Mouse (Mus musculus) limb, embryonic 13.5 days (tissue): Measurements from ENCODE around the gene Eif2b4. TPM values are rescaled to one million over a fixed set of nuclear protein-coding genes. Genes with fewer than 3 reads are reported as not detected.

Experiments used
- ATAC-seq: fragments of 200-750 bp; cut with Nextera tagmentation; 2 replicates; pipeline ENCODE4 v1.8.0; 2017; ENCODE audit warnings: low read depth, moderate number of reproducible peaks, moderate TSS enrichment; ENCODE audit not compliant: low FRiP score
- H3K27ac ChIP-seq: fragments of 300-500 bp; sonication (generic); 2 replicates; pipeline ENCODE4 v1.5.1; 2015; ENCODE audit warnings: inconsistent platforms, mild to moderate bottlenecking, moderate library complexity
- H3K27me3 ChIP-seq: fragments of 300-500 bp; sonication (generic); 2 replicates; pipeline ENCODE4 v1.6.1; 2015; ENCODE audit warnings: mild to moderate bottlenecking, inconsistent platforms
- H3K36me3 ChIP-seq: fragments of 300-500 bp; sonication (generic); 2 replicates; pipeline ENCODE4 v1.6.1; 2015; ENCODE audit warnings: inconsistent platforms, mild to moderate bottlenecking, moderate library complexity
- H3K4me1 ChIP-seq: fragments of 300-500 bp; sonication (generic); 2 replicates; pipeline ENCODE4 v1.6.1; 2015; ENCODE audit warnings: inconsistent platforms
- H3K4me2 ChIP-seq: fragments of 300-500 bp; sonication (generic); replicated peaks from 2 replicates; pipeline ENCODE4 v1.6.1; 2015; ENCODE audit warnings: inconsistent platforms, mild to moderate bottlenecking, moderate library complexity
- H3K4me3 ChIP-seq: fragments of 300-500 bp; sonication (generic); 2 replicates; pipeline ENCODE4 v1.5.1; 2015; ENCODE audit warnings: moderate library complexity, mild to moderate bottlenecking, inconsistent platforms
- H3K9ac ChIP-seq: fragments of 300-500 bp; sonication (generic); 2 replicates; pipeline ENCODE4 v1.6.1; 2015; ENCODE audit warnings: mild to moderate bottlenecking, inconsistent platforms
- H3K9me3 ChIP-seq: fragments of 300-500 bp; sonication (generic); 2 replicates; pipeline ENCODE4 v1.6.1; 2016; ENCODE audit warnings: inconsistent platforms
- WGBS: fragments of 180-500 bp; shearing (Covaris S2); methylation state at CpG from one replicate; pipeline ENCODE4 v1.1.7; 2015; 5-methylcytosine and 5-hydroxymethylcytosine counted together
- polyA plus RNA-seq: library from polyadenylated mRNA; unstranded; fragments of >200 nt; fragmentation: Nextera tagmentation; extraction: Ambion mirVana; gene quantifications from 2 replicates; pipeline ENCODE4 v1.2.1, GENCODE M21; 2015

The Eif2b4 gene
- polyA plus RNA-seq, 1 experiment from 2014 or later, result 76.3 TPM

DNA sequence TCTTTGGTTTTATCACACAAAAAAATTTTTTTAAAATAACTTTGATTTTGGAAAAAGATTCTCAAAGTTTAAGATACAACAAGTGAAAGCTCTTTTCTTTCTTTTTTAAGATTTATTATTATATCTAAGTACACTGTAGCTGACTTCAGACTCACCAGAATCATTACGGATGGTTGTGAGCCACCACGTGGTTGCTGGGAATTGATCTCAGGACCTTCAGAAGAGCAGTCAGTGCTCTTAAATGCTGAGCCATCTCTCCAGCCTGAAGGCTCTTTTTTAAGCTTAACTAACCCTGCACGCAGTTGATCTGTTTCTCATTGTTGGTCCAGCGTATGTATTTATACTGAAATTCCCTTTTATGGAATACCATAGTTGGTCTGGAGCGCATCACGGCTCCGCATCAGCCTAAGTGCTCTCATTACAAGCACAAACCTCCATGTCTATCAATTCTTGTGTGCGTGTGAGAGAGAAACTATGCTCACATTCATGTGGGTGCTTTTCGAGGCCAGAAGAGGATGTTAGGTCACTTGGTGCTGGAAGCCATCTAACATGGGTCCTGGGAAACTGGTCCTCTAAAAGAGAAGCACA, 12.0 kb downstream of the Eif2b4 start:
- no peak overlapping the region for H3K4me3 ChIP-seq
- H3K27ac ChIP-seq, result no peak overlapping the region
- no peak for ATAC-seq
- H3K4me1 ChIP-seq, result peaks cover 10% of the 10 kb centered on the region; the same call in 1 of the 2 replicates
- H3K9ac ChIP-seq, result no peak overlapping the region
- no peaks in the 10 kb centered on the region for H3K36me3 ChIP-seq
- no peaks in the 10 kb centered on the region for H3K27me3 ChIP-seq
- no peaks in the 10 kb centered on the region for H3K9me3 ChIP-seq
- no peak overlapping the region for H3K4me2 ChIP-seq
- 92% methylated on average over 9 of the region's 9 CpGs for WGBS

- peak; percentile 98 for ATAC-seq
- under 1% methylated on average over 59 of the region's 59 CpGs for WGBS
- peak within 1 kb of the TSS; percentile 97 for H3K27ac ChIP-seq
These were observed 13.2 kb downstream of the Eif2b4 start, which contains the start of the genes Gm29609 and Gtf3c2 for GRCm38 (mm10) chr5:31179766-31180630. Gm29609 (minus strand) TSS chr5:31179911. Gtf3c2 (minus strand) TSS chr5:31180144.

GRCm38 (mm10) chr5:31179301-31179765, 13.9 kb downstream of the Eif2b4 start:
- peak overlapping the region; percentile 90 for H3K4me3 ChIP-seq
- H3K4me1 ChIP-seq, result peaks cover 10% of the 10 kb centered on the region; the same call in 1 of the 2 replicates
- peak overlapping the region; percentile 94 for H3K4me2 ChIP-seq
- H3K9me3 ChIP-seq, result no peaks in the 10 kb centered on the region
- H3K36me3 ChIP-seq, result peaks cover 3% of the 10 kb centered on the region
- ATAC-seq, result peak; percentile 37; the same call in 1 of the 2 replicates
- H3K27ac ChIP-seq, result peak overlapping the region; percentile 97
- H3K27me3 ChIP-seq, result no peaks in the 10 kb centered on the region
- WGBS, result under 1% methylated on average over 25 of the region's 25 CpGs
- peak overlapping the region; percentile 82 for H3K9ac ChIP-seq

More at GRCm38 (mm10) chr5:31179766-31180630, 13.2 kb downstream of the Eif2b4 start, which contains the start of the genes Gm29609 and Gtf3c2:
- H3K9me3 ChIP-seq, result no peaks in the 10 kb centered on the region
- peak within 1 kb of the TSS; percentile 94 for H3K4me2 ChIP-seq
- peak within 1 kb of the TSS; percentile 90 for H3K4me3 ChIP-seq
- H3K27me3 ChIP-seq, result no peaks in the 10 kb centered on the region
- H3K36me3 ChIP-seq, result no peaks in the 10 kb centered on the region; the same call in none of the 2 replicates
- peaks cover 10% of the 10 kb centered on the region; the same call in 1 of the 2 replicates for H3K4me1 ChIP-seq
- peak within 1 kb of the TSS; percentile 82 for H3K9ac ChIP-seq

DNA sequence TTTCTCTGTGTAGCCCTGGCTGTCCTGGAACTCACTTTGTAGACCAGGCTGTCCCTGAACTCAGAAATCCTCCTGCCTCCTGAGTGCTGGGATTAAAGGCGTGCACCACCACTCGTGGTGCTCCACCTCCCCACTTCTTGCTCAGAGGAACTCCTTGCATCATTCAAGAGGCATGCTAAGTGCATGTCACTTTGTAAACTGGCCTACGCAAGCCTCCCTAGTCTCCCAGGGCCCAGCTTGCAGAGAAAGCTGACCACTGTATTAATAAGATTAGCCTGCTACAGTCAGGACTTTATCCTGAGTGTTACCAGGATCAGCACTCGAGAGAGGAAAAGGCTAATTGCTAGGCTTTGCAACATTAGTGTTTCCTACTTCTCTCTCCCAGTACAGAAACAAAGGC, 24.6 kb downstream of the Eif2b4 start:
- H3K27me3 ChIP-seq, result no peaks in the 10 kb centered on the region
- WGBS, result 92% methylated on average over 4 of the region's 4 CpGs
- no peaks in the 10 kb centered on the region for H3K4me1 ChIP-seq
- H3K9ac ChIP-seq, result no peak overlapping the region
- no peak overlapping the region for H3K4me2 ChIP-seq
- no peak for ATAC-seq
- no peak overlapping the region for H3K27ac ChIP-seq
- no peak overlapping the region for H3K4me3 ChIP-seq
- H3K9me3 ChIP-seq, result no peaks in the 10 kb centered on the region
- peaks cover 97% of the 10 kb centered on the region for H3K36me3 ChIP-seq

DNA sequence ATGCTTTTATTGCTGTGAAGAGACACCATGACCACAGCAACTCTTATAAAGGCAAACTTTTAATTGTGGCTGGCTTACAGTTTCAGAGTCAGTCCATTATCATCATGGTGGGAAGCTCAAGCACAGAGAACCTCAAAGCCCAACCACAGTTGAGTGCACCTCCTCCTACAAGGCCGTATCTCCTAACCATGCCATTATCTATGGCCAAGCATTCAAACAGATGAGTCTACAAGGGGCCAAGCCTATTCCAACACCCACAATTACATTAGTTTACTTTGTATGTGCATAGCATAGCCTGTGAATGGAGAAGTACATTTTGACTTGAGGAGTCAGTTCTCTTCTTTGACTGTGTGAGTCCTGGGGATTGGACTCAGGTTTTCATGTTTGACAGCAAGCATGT, 28.4 kb downstream of the Eif2b4 start:
- no peaks in the 10 kb centered on the region for H3K27me3 ChIP-seq
- H3K4me1 ChIP-seq, result no peaks in the 10 kb centered on the region
- 85% methylated on average over 1 of the region's 1 CpGs for WGBS
- H3K4me3 ChIP-seq, result no peak overlapping the region
- H3K4me2 ChIP-seq, result no peak overlapping the region
- no peak overlapping the region for H3K9ac ChIP-seq
- no peaks in the 10 kb centered on the region for H3K9me3 ChIP-seq
- peaks cover 89% of the 10 kb centered on the region for H3K36me3 ChIP-seq
- ATAC-seq, result no peak
- no peak overlapping the region for H3K27ac ChIP-seq

GRCm38 (mm10) chr5:31162462-31162861, 30.8 kb downstream of the Eif2b4 start:
- Histone ChIP-seq H3K4me1 (no peaks in the 10 kb centered on the region), H3K4me2 (no peak overlapping the region), H3K36me3 (peaks cover 89% of the 10 kb centered on the region), H3K4me3 (no peak overlapping the region), H3K9ac (no peak overlapping the region), H3K27me3 (no peaks in the 10 kb centered on the region), H3K27ac (no peak overlapping the region), H3K9me3 (no peaks in the 10 kb centered on the region)
- no peak for ATAC-seq

DNA sequence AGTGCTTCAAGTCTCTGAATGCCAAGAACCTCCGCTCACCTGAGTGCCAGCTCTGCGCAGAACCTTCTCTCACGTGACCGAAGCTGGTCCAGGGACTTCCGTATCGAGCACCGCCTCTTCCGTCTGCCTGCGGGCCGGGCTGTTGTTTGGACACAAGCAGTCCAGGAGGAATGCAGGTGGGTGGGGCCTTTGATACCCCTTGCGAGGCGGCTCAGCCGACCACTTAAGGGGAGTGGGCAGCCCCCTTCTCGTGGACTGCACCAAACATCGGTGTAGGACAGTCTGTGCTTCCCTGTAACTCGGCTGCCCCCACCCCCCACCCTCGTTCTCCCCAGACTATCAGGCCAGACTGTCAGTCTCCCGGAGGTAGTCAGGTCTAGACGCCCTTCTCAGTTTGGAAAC, 39.1 kb downstream of the Eif2b4 start, which contains the start of gene Mpv17:
TSS of gene Mpv17 (minus strand) at position 100 of the 402 bp plus-strand sequence.
- WGBS, result under 1% methylated on average over 19 of the region's 19 CpGs
- Histone ChIP-seq H3K4me3 (peak within 1 kb of the TSS; percentile 62), H3K9me3 (no peaks in the 10 kb centered on the region), H3K4me2 (peak within 1 kb of the TSS; percentile 90), H3K27ac (peak within 1 kb of the TSS; percentile 85), H3K9ac (peak within 1 kb of the TSS; percentile 75), H3K27me3 (no peaks in the 10 kb centered on the region), H3K36me3 (peaks cover 55% of the 10 kb centered on the region), H3K4me1 (peaks cover 14% of the 10 kb centered on the region)
- peak; percentile 97 for ATAC-seq

DNA sequence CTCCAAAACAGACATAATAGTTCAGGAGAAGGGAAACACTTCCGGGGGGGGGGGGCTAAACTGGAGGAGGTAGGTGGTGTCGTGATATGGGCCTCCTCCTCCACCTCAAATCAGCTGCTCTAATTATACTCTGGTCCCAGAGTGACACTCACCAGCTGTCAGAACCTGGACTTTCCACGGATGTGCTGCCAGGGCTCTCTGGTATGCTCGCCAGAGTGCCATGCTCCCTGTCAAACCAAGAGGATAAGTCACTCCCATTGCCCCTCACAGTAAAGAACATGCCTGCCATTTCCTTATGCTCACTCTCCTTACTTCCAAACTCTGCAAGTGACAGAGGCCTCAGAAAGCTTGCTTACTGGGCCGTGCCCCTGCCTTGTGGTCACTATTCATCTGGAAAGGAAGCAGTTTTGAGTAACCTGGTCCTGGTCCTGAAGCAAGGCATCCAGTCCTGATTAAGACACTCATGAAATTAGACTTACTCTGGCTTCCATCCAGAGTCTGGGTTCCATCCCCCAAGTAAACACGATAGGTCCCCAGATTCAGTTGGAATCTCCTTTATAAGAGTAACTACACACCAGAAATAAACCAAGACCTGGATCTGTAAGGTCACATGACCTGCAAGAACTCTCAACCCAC, 39.6 kb downstream of the Eif2b4 start:
- no peak overlapping the region for H3K27ac ChIP-seq
- peak overlapping the region; percentile 70 for H3K9ac ChIP-seq
- 37% methylated on average over 6 of the region's 6 CpGs for WGBS
- no peaks in the 10 kb centered on the region for H3K9me3 ChIP-seq
- peak overlapping the region; percentile 62 for H3K4me3 ChIP-seq
- no peaks in the 10 kb centered on the region for H3K27me3 ChIP-seq
- peak; percentile 12; the same call in 1 of the 2 replicates for ATAC-seq
- H3K36me3 ChIP-seq, result peaks cover 50% of the 10 kb centered on the region
- peaks cover 14% of the 10 kb centered on the region for H3K4me1 ChIP-seq
- H3K4me2 ChIP-seq, result peak overlapping the region; percentile 90

GRCm38 (mm10) chr5:31151746-31152145, 41.5 kb downstream of the Eif2b4 start:
- H3K4me3 ChIP-seq, result no peak overlapping the region
- H3K27me3 ChIP-seq, result no peaks in the 10 kb centered on the region
- H3K36me3 ChIP-seq, result peaks cover 46% of the 10 kb centered on the region
- no peak for ATAC-seq
- no peaks in the 10 kb centered on the region for H3K9me3 ChIP-seq
- H3K4me1 ChIP-seq, result peaks cover 14% of the 10 kb centered on the region
- WGBS, result 87% methylated on average over 3 of the region's 3 CpGs
- H3K4me2 ChIP-seq, result no peak overlapping the region
- no peak overlapping the region for H3K27ac ChIP-seq
- no peak overlapping the region for H3K9ac ChIP-seq

- no peak for ATAC-seq
- Histone ChIP-seq H3K27me3 (no peaks in the 10 kb centered on the region), H3K27ac (no peak overlapping the region), H3K36me3 (peaks cover 51% of the 10 kb centered on the region), H3K9me3 (no peaks in the 10 kb centered on the region), H3K4me3 (no peak overlapping the region), H3K4me2 (no peak overlapping the region), H3K4me1 (peaks cover 11% of the 10 kb centered on the region), H3K9ac (no peak overlapping the region)
- WGBS, result 95% methylated on average over 4 of the region's 4 CpGs
These were observed 43.4 kb downstream of the Eif2b4 start for GRCm38 (mm10) chr5:31149781-31150180.

GRCm38 (mm10) chr5:31138968-31139425, 54.2 kb downstream of the Eif2b4 start:
- Histone ChIP-seq H3K4me2 (peak overlapping the region; percentile 53), H3K4me1 (peaks cover 24% of the 10 kb centered on the region), H3K4me3 (peak overlapping the region; percentile 26; the same call in 1 of the 2 replicates), H3K36me3 (peaks cover 21% of the 10 kb centered on the region), H3K27me3 (peaks cover 63% of the 10 kb centered on the region), H3K9ac (no peak overlapping the region), H3K27ac (no peak overlapping the region), H3K9me3 (no peaks in the 10 kb centered on the region)
- WGBS, result 13% methylated on average over 9 of the region's 9 CpGs
- no peak for ATAC-seq
